Mouse (Mus musculus) MEL (cell line): ENCODE measurements at regions not wholly inside any gene's neighbourhood (a gene's known extent, or its start where the extent isn't known, plus 50 kb on each side); places are given as distances from the start of the nearest gene placed in this dataset.

Experiments
- BHLHE40 ChIP-seq: IDR thresholded peaks from 2 replicates; pipeline ENCODE4 v1.6.1; 2012; ENCODE audit warnings: low read depth, mild to moderate bottlenecking, inconsistent platforms, low read length, improper control_type of control experiment, borderline replicate concordance
- CTCF ChIP-seq, 3 experiments: IDR thresholded peaks in 2 of 3; conservative IDR thresholded peaks in 1 of 3; 2 replicates each; pipeline ENCODE4 v1.5.1; 2011 to 2012; ENCODE audit warnings: low read length in 3 of 3, low read depth in 2 of 3, mild to moderate bottlenecking in 2 of 3, improper control_type of control experiment in 1 of 3, inconsistent platforms in 1 of 3, mixed read lengths in 1 of 3, moderate library complexity in 1 of 3; ENCODE audit not compliant: control insufficient read depth in 1 of 3, insufficient read depth in 1 of 3, poor library complexity in 1 of 3, severe bottlenecking in 1 of 3
- ELF1 ChIP-seq: IDR thresholded peaks from 2 replicates; pipeline ENCODE4 v1.6.1; 2014; ENCODE audit warnings: low read depth, mild to moderate bottlenecking, inconsistent platforms, low read length, improper control_type of control experiment, moderate library complexity
- EP300 ChIP-seq, 2 experiments: IDR thresholded peaks; 2 replicates each; pipeline ENCODE4 v1.6.1; 2011; ENCODE audit warnings: improper control_type of control experiment in 2 of 2, low read length in 2 of 2, low read depth in 1 of 2, mild to moderate bottlenecking in 1 of 2
- KAT2A ChIP-seq: conservative IDR thresholded peaks from 2 replicates; pipeline ENCODE4 v1.6.1; 2012; ENCODE audit warnings: low read depth, low read length, improper control_type of control experiment, inconsistent platforms
- MAFK ChIP-seq: IDR thresholded peaks from 2 replicates; pipeline ENCODE4 v1.6.1; 2011; ENCODE audit warnings: low read depth, mild to moderate bottlenecking, low read length, improper control_type of control experiment, borderline replicate concordance
- MAX ChIP-seq: IDR thresholded peaks from 2 replicates; pipeline ENCODE4 v1.6.1; 2011; ENCODE audit warnings: low read length, improper control_type of control experiment
- NELFE ChIP-seq: IDR thresholded peaks from 2 replicates; pipeline ENCODE4 v1.6.1; 2011; ENCODE audit warnings: low read depth, low read length, improper control_type of control experiment
- POLR2A ChIP-seq, 2 experiments: IDR thresholded peaks; 2 replicates each; pipeline ENCODE4 v1.6.1; 2011 to 2012; ENCODE audit warnings: low read length in 2 of 2, mild to moderate bottlenecking in 2 of 2, control low read depth in 1 of 2, improper control_type of control experiment in 1 of 2, low read depth in 1 of 2, moderate library complexity in 1 of 2; ENCODE audit not compliant: control insufficient read depth in 1 of 2, insufficient read depth in 1 of 2, poor library complexity in 1 of 2
- POLR2AphosphoS2 ChIP-seq: IDR thresholded peaks from 2 replicates; pipeline ENCODE4 v1.6.1; 2011; ENCODE audit warnings: low read length, improper control_type of control experiment
- RCOR1 ChIP-seq: IDR thresholded peaks from 2 replicates; pipeline ENCODE4 v1.6.1; 2012; ENCODE audit warnings: low read depth, mild to moderate bottlenecking, inconsistent platforms, low read length, improper control_type of control experiment
- USF1 ChIP-seq: IDR thresholded peaks from 2 replicates; pipeline ENCODE4 v1.6.1; 2014; ENCODE audit warnings: low read depth, mild to moderate bottlenecking, inconsistent platforms, low read length, improper control_type of control experiment, moderate library complexity

DNA sequence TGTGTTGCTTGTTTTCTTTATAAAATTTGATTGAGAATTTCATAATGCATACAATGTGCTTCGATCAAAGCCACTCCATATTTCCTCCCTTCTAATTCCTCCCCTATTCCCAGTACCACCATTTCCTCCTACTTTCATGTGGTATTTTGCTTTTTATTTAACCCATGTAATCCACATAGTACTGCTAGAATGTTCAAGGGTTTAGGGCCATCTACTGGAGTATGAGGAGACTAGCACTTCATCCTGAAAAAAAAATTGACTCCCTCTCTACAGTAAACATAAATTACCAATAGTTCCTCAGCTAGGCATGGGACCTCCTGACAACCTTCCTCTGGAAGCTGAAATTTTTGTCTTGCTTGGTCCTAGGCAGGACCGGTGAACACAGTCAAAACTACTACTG, 163.0 kb downstream of the Gpr165 start:
- TF ChIP-seq CTCF (IDR thresholded peaks at IDR 0.05 in 2 of 3, conservative IDR thresholded peaks at IDR 0.05 in 1 of 3; ENCODE audit: control insufficient read depth in 1 of 3, insufficient read depth in 1 of 3, low read depth in 2 of 3, low read length in 3 of 3, poor library complexity in 1 of 3, severe bottlenecking in 1 of 3) (peak in 1 of 3 experiments; percentile 18; a peak in 1 of 6 replicates), POLR2AphosphoS2 (no peak), POLR2A (IDR thresholded peaks at IDR 0.05; ENCODE audit: control insufficient read depth in 1 of 2, insufficient read depth in 1 of 2, low read depth in 1 of 2, low read length in 2 of 2, poor library complexity in 1 of 2) (no peak), USF1 (no peak), RCOR1 (no peak), MAFK (no peak), NELFE (no peak), EP300 (IDR thresholded peaks at IDR 0.05; ENCODE audit: low read depth in 1 of 2, low read length in 2 of 2) (no peak), ELF1 (no peak), BHLHE40 (no peak), KAT2A (no peak), MAX (no peak)
